Mouse (Mus musculus) MEL (cell line): ENCODE measurements around the gene Nemp1. TPM values are rescaled to one million over a fixed set of nuclear protein-coding genes. Genes with fewer than 3 reads are reported as not detected.

Experiments used
- DNase-seq: peaks from one replicate; pipeline ENCODE4 v3.0.0; 2011; ENCODE audit warnings: low read depth, low spot score
- H3K27ac ChIP-seq: 2 replicates; pipeline ENCODE4 v1.5.1; 2012; ENCODE audit warnings: low read depth, mild to moderate bottlenecking, control low read depth, low read length, moderate library complexity; ENCODE audit not compliant: control insufficient read depth
- H3K27me3 ChIP-seq, 2 experiments: fragments of 150-350 bp in 1 of 2; sonication (generic) in 1 of 2; 2 replicates each; pipeline ENCODE4 v1.6.1; 2012; ENCODE audit warnings: low read length in 2 of 2, mild to moderate bottlenecking in 2 of 2, improper control_type of control experiment in 1 of 2, moderate library complexity in 1 of 2; ENCODE audit not compliant: insufficient read depth in 2 of 2, control insufficient read depth in 1 of 2
- H3K36me3 ChIP-seq, 2 experiments: 2 replicates each; pipeline ENCODE4 v1.6.1; 2012 to 2014; ENCODE audit warnings: low read length in 2 of 2, improper control_type of control experiment in 1 of 2, inconsistent platforms in 1 of 2, mild to moderate bottlenecking in 1 of 2; ENCODE audit not compliant: insufficient read depth in 2 of 2, control insufficient read depth in 1 of 2
- H3K4me1 ChIP-seq, 2 experiments: fragments of 150-350 bp in 1 of 2; sonication (generic) in 1 of 2; 2 replicates each; pipeline ENCODE4 v1.6.1; 2012; ENCODE audit warnings: low read length in 2 of 2, improper control_type of control experiment in 1 of 2, mild to moderate bottlenecking in 1 of 2; ENCODE audit not compliant: insufficient read depth in 2 of 2, control insufficient read depth in 1 of 2
- H3K4me3 ChIP-seq, 2 experiments: fragments of 150-350 bp in 1 of 2; sonication (generic) in 1 of 2; 2 replicates each; pipeline ENCODE4 v1.5.1; 2012; ENCODE audit warnings: low read depth in 2 of 2, low read length in 2 of 2, mild to moderate bottlenecking in 2 of 2, moderate library complexity in 2 of 2, control low read depth in 1 of 2, improper control_type of control experiment in 1 of 2; ENCODE audit not compliant: control insufficient read depth in 1 of 2, insufficient read depth in 1 of 2
- H3K79me2 ChIP-seq: 2 replicates; pipeline ENCODE4 v1.6.1; 2012; ENCODE audit warnings: mild to moderate bottlenecking, low read length, moderate library complexity; ENCODE audit not compliant: control insufficient read depth, poor library complexity, insufficient read depth
- H3K9ac ChIP-seq: 2 replicates; pipeline ENCODE4 v1.6.1; 2012; ENCODE audit warnings: low read depth, mild to moderate bottlenecking, control low read depth, low read length, moderate library complexity; ENCODE audit not compliant: control insufficient read depth, poor library complexity, severe bottlenecking
- H3K9me3 ChIP-seq: fragments of 150-350 bp; sonication (generic); replicated peaks from 2 replicates; pipeline ENCODE4 v1.6.1; 2012; ENCODE audit warnings: mild to moderate bottlenecking, low read length, improper control_type of control experiment, moderate library complexity; ENCODE audit not compliant: insufficient read depth
- CTCF ChIP-seq, 3 experiments: IDR thresholded peaks in 2 of 3; conservative IDR thresholded peaks in 1 of 3; 2 replicates each; pipeline ENCODE4 v1.5.1; 2011 to 2012; ENCODE audit warnings: low read length in 3 of 3, low read depth in 2 of 3, mild to moderate bottlenecking in 2 of 3, improper control_type of control experiment in 1 of 3, inconsistent platforms in 1 of 3, mixed read lengths in 1 of 3, moderate library complexity in 1 of 3; ENCODE audit not compliant: control insufficient read depth in 1 of 3, insufficient read depth in 1 of 3, poor library complexity in 1 of 3, severe bottlenecking in 1 of 3
- E2F4 ChIP-seq: IDR thresholded peaks from 2 replicates; pipeline ENCODE4 v1.6.1; 2011; ENCODE audit warnings: low read depth, low read length, improper control_type of control experiment, borderline replicate concordance
- ETS1 ChIP-seq: IDR thresholded peaks from 2 replicates; pipeline ENCODE4 v1.6.1; 2012; ENCODE audit warnings: low read depth, mild to moderate bottlenecking, inconsistent platforms, low read length, improper control_type of control experiment, moderate library complexity
- GABPA ChIP-seq: IDR thresholded peaks from 2 replicates; pipeline ENCODE4 v1.6.1; 2012; ENCODE audit warnings: low read depth, mild to moderate bottlenecking, inconsistent platforms, low read length, improper control_type of control experiment, moderate library complexity
- GATA1 ChIP-seq: IDR thresholded peaks from 2 replicates; pipeline ENCODE4 v1.6.1; 2011; ENCODE audit warnings: low read depth, low read length, improper control_type of control experiment
- MAFK ChIP-seq: IDR thresholded peaks from 2 replicates; pipeline ENCODE4 v1.6.1; 2011; ENCODE audit warnings: low read depth, mild to moderate bottlenecking, low read length, improper control_type of control experiment, borderline replicate concordance
- MAX ChIP-seq: IDR thresholded peaks from 2 replicates; pipeline ENCODE4 v1.6.1; 2011; ENCODE audit warnings: low read length, improper control_type of control experiment
- MEF2A ChIP-seq: IDR thresholded peaks from 2 replicates; pipeline ENCODE4 v1.6.1; 2014; ENCODE audit warnings: low read depth, mild to moderate bottlenecking, inconsistent platforms, low read length, improper control_type of control experiment; ENCODE audit not compliant: poor library complexity, insufficient replicate concordance, severe bottlenecking; ENCODE audit errors: extremely low read depth
- MXI1 ChIP-seq: IDR thresholded peaks from 2 replicates; pipeline ENCODE4 v1.6.1; 2011; ENCODE audit warnings: mild to moderate bottlenecking, low read depth, low read length, improper control_type of control experiment
- MYB ChIP-seq: IDR thresholded peaks from 2 replicates; pipeline ENCODE4 v1.6.1; 2011; ENCODE audit warnings: mild to moderate bottlenecking, low read depth, low read length, improper control_type of control experiment
- MYC ChIP-seq: IDR thresholded peaks from 2 replicates; pipeline ENCODE4 v1.6.1; 2011; ENCODE audit warnings: low read depth, mild to moderate bottlenecking, low read length, improper control_type of control experiment, moderate library complexity
- NRF1 ChIP-seq: IDR thresholded peaks from 2 replicates; pipeline ENCODE4 v1.6.1; 2014; ENCODE audit warnings: low read depth, mild to moderate bottlenecking, inconsistent platforms, low read length, improper control_type of control experiment, moderate library complexity; ENCODE audit not compliant: poor library complexity, insufficient read depth, severe bottlenecking
- SMC3 ChIP-seq: IDR thresholded peaks from 2 replicates; pipeline ENCODE4 v1.6.1; 2011; ENCODE audit warnings: low read depth, low read length, improper control_type of control experiment
- TCF12 ChIP-seq: IDR thresholded peaks from 2 replicates; pipeline ENCODE4 v1.6.1; 2014; ENCODE audit warnings: low read depth, mild to moderate bottlenecking, inconsistent platforms, low read length, improper control_type of control experiment, moderate library complexity
- UBTF ChIP-seq: IDR thresholded peaks from 2 replicates; pipeline ENCODE4 v1.6.1; 2012; ENCODE audit warnings: low read depth, mild to moderate bottlenecking, inconsistent platforms, low read length, improper control_type of control experiment, moderate library complexity, borderline replicate concordance; ENCODE audit not compliant: insufficient read depth
- USF1 ChIP-seq: IDR thresholded peaks from 2 replicates; pipeline ENCODE4 v1.6.1; 2014; ENCODE audit warnings: low read depth, mild to moderate bottlenecking, inconsistent platforms, low read length, improper control_type of control experiment, moderate library complexity
- USF2 ChIP-seq, 2 experiments: IDR thresholded peaks; 2 replicates each; pipeline ENCODE4 v1.6.1; 2011 to 2012; ENCODE audit warnings: improper control_type of control experiment in 2 of 2, low read length in 2 of 2, borderline replicate concordance in 1 of 2, inconsistent platforms in 1 of 2, low read depth in 1 of 2, mild to moderate bottlenecking in 1 of 2; ENCODE audit not compliant: insufficient read depth in 1 of 2
- ZMIZ1 ChIP-seq: IDR thresholded peaks from 2 replicates; pipeline ENCODE4 v1.6.1; 2012; ENCODE audit warnings: low read depth, mild to moderate bottlenecking, inconsistent platforms, low read length, improper control_type of control experiment, moderate library complexity
- ZNF384 ChIP-seq: IDR thresholded peaks from 2 replicates; pipeline ENCODE4 v1.6.1; 2012; ENCODE audit warnings: low read depth, mild to moderate bottlenecking, inconsistent platforms, low read length, improper control_type of control experiment
- polyA plus RNA-seq, 2 experiments: library from polyadenylated mRNA; stranded (reverse) in 1 of 2; unstranded in 1 of 2; fragments of >175 nt in 1 of 2; fragments of >200 nt in 1 of 2; gene quantifications; 2 replicates each; pipeline versions ENCODE4 v1.2.1 to v1.2.4; 2012; ENCODE audit warnings: low replicate concordance in 2 of 2, low read depth in 1 of 2; ENCODE audit not compliant: insufficient read length in 2 of 2, insufficient read depth in 1 of 2, missing spikeins in 1 of 2
- total RNA-seq: library from RNA; depleted of rRNA; stranded (reverse); fragments of 300-350 nt; gene quantifications from 2 replicates; pipeline ENCODE4 v1.2.3, GENCODE M21; 2012

The Nemp1 gene
- total and polyA plus RNA-seq, 3 experiments: 12.1 to 13.9 TPM; not detected in 1

DNA sequence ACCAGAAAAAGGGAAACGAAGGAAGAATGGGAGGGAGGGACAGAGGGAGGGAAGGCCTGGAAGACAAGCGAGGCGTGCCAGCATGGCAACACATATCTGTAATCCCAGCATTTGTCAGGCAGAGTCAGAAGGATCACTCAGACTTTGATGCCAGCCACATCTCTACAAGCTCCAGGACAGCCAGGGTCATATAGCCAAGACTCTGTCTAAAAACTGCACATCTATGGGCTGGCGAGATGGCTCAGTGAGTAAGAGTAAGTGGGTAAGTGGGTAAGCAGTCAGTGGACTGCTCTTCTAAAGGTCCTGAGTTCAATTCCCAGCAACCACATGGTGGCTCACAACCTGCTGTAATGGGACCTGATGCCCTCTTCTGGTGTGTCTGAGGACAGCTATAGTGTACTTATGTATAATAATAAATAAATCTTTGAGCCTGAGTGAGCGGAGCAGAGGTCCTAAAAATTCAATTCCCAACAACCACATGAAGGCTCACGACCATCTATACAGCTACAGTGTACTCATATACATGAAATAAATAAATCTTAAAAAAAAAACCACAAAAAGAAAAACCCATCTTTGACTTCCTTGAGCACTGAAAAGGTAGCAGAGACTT lies 7.5 kb downstream of the Nemp1 start:
- TF ChIP-seq USF2 (IDR thresholded peaks at IDR 0.05; ENCODE audit: borderline replicate concordance in 1 of 2, insufficient read depth in 1 of 2, low read depth in 1 of 2, low read length in 2 of 2) (no peak), MXI1 (no peak), CTCF (IDR thresholded peaks at IDR 0.05 in 2 of 3, conservative IDR thresholded peaks at IDR 0.05 in 1 of 3; ENCODE audit: control insufficient read depth in 1 of 3, insufficient read depth in 1 of 3, low read depth in 2 of 3, low read length in 3 of 3, poor library complexity in 1 of 3, severe bottlenecking in 1 of 3) (no peak), MAX (no peak), NRF1 (no peak), MEF2A (no peak), ETS1 (no peak), MYC (no peak), GATA1 (no peak), ZNF384 (no peak), UBTF (no peak), ZMIZ1 (no peak), SMC3 (no peak), MYB (no peak), GABPA (no peak), TCF12 (no peak), E2F4 (no peak), MAFK (no peak), USF1 (no peak)
- DNase-seq: no peak
- peaks cover 6 to 18% of the 10 kb centered on the region in 2 experiments for H3K4me1 ChIP-seq
- peaks cover 0 to 14% of the 10 kb centered on the region in 2 experiments; a peak in 2 of 4 replicates for H3K36me3 ChIP-seq
- peaks cover 3% of the 10 kb centered on the region; the same call in 1 of the 2 replicates for H3K79me2 ChIP-seq
- no peak overlapping the region for H3K9ac ChIP-seq
- no peaks in the 10 kb centered on the region for H3K9me3 ChIP-seq
- H3K4me3 ChIP-seq: no peak overlapping the region
- no peaks in the 10 kb centered on the region for H3K27me3 ChIP-seq
- no peak overlapping the region for H3K27ac ChIP-seq
